Mouse (Mus musculus): ENCODE data around the gene Nme4.

GRCm38 (mm10) chr17:26119766-26120710 lies 24.6 kb upstream of the Nme4 start:
- TF ChIP-seq CTCF (IDR thresholded peaks at IDR 0.05) (peak; percentile 71), POLR2A (IDR thresholded peaks at IDR 0.05; ENCODE audit: insufficient read depth, low read depth, low read length) (no peak), EP300 (IDR thresholded peaks at IDR 0.05; ENCODE audit: insufficient read depth, low read depth, low read length) (peak; percentile 76)
